Mouse (Mus musculus): ENCODE results near the gene Ppp1r14c.

GRCm38 (mm10) chr10:3336729-3337329, 29.0 kb upstream of the Ppp1r14c start:
- TF ChIP-seq CTCF (IDR thresholded peaks at IDR 0.05; ENCODE audit: low read depth, low read length) = no peak
- TF ChIP-seq GATA2 (IDR thresholded peaks at IDR 0.05; ENCODE audit: borderline replicate concordance, low read depth, low read length) = no peak
- no peak for TF ChIP-seq TAL1 (conservative IDR thresholded peaks at IDR 0.05; ENCODE audit: low read depth, low read length)
- no peak for TF ChIP-seq POLR2AphosphoS5 (IDR thresholded peaks at IDR 0.05; ENCODE audit: insufficient replicate concordance, low read depth, low read length)
- no peak for TF ChIP-seq GATA1 (IDR thresholded peaks at IDR 0.05; ENCODE audit: borderline replicate concordance, low read length)
